Mouse (Mus musculus): ENCODE results near the gene Tmem151a.

DNA sequence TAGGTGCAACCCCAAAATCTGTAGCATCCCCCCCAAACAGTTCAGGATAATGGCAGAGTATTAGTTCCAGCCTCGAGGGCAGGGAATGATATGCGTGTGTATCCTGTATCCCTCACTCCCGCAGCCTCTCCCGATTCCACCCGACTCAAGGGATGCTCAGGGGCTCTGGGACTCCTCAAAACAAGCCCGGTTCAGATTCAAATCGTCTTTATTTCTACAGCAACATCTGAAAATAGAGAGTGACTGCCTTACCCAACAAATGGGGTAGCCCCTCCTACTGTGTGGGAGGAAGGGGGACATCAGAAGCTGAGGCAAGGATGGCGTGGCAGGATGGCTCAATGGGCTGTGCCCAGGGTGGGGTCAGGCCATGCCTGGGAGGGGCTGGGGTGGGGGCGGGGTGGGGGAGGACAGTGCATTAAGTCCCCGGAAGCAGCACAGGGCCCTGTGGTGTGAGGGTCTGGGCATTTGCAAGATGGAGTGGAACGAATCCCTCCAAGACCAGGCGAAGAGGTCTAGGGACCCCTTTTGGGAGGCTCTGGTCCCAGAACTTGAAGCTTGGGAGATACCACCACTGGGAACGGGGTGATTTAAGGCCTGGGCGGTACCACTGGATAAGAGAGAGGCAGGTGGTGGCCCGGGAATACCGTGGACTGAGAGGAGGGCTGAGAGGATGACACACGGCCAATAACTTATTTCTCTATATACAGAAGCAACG lies 22.4 kb upstream of the Tmem151a start:
- TF ChIP-seq POLR2A (IDR thresholded peaks at IDR 0.05; ENCODE audit: low read depth, low read length) (no peak), CTCF (IDR thresholded peaks at IDR 0.05; ENCODE audit: borderline replicate concordance, insufficient read depth, low read length) (no peak)

Measured in embryonic fibroblast, embryonic 13.5 days (primary cell).